Mouse (Mus musculus): ENCODE measurements around the gene Denr.

Gene Denr

DNA sequence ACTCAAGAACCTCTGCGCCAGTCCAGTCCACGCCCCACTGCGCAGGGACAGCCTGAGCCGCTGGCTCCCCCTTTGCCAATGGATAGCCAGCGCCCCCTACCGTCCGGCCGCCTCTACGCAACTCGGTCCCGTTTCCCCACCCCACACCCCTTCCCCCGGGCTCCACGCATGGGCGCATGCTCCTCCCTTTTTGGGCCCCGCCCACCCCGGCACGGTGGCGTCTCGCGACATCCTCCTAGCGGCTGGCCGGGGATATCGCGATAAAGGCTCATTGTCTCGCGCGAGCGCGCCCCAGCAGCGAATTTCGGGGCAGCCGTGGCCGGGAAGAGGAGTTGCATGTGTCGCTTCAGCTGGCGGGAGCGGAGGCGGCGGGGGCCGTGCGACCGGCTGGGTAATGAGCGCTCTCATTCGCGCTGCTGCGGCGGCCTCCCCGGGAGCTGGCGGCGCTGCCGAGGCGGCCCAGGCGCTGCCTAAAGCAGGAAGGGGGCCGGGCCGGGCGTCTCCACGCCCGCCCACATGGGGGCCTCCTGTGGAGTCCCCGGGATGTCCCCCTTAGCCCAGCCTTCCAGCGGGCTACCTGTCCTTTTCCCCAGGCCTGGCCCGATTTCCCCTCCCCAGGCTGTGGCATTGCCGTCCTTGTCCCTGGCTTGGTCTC is at the start of gene Denr:
Gene Denr (plus strand): TSS at position 200 of the 655 bp plus-strand sequence.
- DNase-seq (ENCODE audit: low spot score) = peak; percentile 99

DNA sequence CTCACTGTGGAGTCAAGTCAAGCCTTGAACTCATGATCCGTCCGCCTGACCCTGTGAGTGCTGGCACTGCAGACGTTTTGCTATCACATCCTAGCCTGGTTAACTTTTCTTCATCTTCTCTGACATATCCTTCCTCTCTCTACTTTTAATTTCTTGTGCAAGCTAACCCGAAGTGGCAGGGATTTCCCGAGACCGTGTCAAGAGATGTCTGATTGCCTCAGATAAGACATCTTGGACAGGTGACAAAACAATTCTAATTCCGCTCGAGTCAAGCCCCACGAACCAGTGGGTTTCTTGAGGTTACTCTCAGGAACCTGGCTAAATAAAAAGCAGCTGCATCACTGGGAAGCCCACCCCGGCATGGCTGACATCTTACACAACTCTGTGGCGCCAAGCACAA is 48.2 kb upstream of the Denr start:
- no peak for DNase-seq (ENCODE audit: low spot score)

DNA sequence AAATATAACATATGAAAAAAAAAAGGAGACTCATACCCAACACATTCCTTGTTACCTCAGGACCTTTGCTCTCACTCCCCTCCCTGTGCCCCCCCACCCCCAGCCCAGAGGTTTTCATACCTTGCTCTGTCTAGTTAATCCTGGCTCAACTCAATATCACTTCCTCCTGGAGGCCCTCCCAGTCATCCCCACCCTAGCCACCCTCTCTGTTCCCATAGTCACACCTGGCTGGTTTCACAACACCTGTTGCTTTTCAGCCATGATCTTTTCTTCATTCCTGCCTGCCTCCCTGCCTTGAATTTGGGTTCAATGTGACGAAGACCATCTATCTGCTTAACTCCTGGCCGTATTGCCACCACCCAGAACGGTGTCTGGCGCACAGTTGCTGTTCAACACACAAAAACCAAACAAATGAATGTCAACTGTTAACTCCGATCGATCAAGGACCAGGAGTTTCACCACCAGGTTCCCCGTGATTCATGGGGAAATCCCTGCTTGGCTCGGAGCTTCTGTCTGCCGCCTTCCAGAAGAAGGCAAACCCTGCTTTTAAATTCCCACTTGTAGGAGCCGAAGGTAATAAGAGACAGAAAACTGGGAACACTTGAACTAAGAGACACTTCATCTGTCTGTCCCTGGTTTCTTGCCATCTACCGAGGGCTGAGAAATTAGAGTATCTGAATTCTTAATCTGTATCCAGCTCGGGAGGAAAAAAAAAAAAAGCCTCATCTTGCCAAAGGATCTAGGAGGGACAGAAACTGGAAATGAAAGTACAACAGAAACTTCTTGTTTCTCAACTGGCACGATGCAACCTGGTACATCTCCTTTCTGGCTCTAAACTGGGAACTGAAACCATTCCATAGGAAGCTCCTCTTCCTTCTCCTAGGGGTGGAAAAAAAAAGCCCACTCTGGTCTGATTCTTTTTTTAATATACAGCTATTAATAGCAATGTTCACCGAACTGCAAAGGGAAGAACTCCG is 44.3 kb upstream of the Denr start:
- no peak for DNase-seq (ENCODE audit: low spot score)

DNA sequence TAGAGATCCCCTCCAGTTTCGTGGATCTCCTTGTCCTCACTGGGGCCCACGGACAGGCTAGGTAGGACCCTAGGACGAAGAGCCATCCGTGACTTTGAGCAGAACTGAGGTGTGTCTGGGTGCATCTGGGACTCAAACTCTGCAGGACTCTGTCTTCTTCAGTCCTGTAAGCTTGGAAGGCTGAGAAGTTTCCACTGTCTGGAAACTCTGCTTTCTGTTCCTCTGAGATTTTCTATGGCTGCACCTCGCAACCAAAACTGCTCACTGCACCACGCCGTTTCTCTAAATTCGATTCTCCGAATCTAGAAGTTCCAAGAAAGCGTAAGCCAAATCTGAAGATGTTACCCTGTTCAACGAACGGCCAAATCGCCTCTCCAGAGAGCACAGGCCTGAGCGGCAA is 43.0 kb upstream of the Denr start:
- no peak for DNase-seq (ENCODE audit: low spot score)

DNA sequence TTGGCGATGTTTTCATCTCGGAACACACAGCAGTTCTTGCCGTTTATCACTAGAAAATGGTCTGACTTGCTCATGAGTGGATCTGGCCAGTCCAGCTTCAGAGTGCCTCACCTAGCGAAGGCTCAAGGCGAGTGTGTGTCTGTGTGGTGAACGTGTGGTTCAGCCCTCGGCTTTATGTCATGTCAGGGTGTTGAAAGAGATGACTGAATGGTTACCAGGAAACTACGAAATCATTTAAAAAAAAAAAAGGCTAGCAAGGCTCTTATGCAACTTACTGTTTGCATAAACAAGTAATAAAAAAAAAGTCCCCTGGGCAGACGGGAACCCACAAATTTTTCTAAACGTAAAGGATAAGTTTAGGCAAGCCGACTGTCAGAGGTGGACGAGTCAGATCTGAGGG is 41.6 kb upstream of the Denr start, which contains the start of gene Hcar2:
Gene Hcar2 (minus strand): TSS at position 135 of the 400 bp plus-strand sequence.
- no peak for DNase-seq (ENCODE audit: low spot score)

DNA sequence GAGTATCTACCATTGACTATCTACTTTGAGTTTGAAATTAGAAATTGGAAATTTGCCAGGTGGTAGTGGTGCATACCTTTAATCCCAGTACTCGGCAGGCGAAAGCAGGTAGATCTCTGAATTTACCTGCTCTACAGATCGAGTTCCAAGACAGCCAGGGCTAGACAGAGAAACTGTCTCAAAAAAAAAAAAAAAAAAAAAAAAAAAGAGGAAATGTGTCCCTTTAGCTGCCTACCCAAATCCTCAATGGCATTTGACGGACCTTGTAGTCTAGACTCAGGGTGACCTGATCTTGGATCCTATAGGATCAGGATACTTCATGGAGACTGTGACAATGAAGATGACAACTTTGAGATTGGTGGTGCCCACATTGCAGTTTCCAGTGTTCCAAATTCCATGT is 40.5 kb upstream of the Denr start:
- DNase-seq (ENCODE audit: low spot score) = no peak

DNA sequence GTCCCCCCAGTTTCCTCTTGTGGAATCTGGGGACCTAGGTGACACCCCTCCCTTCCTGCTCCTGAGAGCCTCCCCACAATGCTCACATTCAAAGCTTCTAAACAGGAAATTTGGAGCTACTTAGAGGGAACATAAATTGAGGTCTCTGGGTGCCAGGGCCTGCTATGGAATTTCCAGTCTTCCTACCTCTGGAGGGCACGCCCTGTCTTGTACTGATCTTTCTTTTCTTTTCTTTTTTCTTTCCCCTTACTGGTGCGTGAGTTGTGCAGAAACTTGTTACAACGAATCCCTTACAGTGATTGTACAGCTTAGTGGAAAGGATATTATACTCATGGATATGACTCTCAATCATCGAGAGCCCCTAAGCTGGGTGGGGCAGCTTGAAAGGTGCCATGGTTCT is 37.4 kb upstream of the Denr start:
- DNase-seq (ENCODE audit: low spot score) = no peak

DNA sequence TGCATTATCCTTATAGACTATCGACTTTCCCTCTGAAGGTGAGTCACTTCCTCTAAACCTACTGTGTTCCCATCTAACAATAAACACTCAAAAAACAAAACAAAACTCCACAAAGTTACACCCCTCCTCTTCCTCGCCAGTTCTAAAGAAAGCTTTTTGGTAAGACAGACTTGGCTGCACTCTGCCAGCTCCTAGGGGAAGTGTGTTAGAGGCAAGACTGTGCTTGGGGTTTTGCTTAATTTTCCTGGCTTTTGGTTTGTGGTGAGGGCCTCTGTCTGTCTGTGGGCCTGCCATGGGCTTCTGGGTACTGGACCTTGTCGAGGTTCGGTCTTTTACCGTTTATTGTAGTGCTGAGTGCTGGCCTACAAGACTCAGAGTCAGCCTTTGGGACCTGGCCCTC is 32.8 kb upstream of the Denr start:
- DNase-seq (ENCODE audit: low spot score) = no peak

DNA sequence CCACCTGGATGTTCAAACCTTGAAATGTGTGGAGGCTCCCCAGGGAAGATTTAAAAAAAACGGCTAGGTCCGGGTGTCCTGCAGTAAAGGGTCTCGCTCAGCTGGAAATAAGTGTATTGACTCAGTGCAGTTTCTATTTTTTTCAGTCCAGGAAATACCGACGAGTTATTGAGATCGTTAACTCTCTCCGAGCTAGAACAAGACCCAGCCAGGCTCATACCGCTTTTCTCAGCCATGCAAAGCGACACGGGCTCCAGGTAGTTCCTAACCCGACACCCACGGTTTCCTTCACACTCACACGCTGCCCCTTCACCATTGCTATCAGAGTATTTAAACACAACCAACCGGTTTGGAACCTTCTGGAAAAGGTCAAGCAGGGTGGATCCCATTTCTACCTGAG is 28.9 kb upstream of the Denr start:
- no peak for DNase-seq (ENCODE audit: low spot score)

DNA sequence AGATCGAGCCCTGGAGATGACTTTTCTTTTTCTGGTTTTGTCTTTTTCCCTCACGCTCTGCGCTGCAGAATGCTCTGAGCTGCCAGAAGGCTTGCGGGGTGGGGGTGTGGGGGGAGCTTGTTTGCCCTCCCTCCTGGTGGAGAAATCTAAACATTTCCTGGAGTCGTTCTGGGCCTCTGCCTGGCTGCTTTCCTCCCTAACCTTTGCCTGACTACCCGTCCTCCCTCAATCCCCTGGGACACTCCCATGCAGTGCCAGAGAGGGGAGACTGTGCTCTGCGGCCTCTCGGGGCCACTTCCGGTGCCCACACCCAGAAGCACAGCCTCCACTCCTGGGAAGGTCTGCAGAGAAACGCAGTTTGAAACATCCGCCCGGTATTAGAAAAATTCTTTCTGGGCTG is 27.0 kb upstream of the Denr start, which contains the start of gene Hcar1:
Gene Hcar1 (minus strand): TSS at position 93 of the 400 bp plus-strand sequence.
- DNase-seq (ENCODE audit: low spot score) = peak; percentile 22

DNA sequence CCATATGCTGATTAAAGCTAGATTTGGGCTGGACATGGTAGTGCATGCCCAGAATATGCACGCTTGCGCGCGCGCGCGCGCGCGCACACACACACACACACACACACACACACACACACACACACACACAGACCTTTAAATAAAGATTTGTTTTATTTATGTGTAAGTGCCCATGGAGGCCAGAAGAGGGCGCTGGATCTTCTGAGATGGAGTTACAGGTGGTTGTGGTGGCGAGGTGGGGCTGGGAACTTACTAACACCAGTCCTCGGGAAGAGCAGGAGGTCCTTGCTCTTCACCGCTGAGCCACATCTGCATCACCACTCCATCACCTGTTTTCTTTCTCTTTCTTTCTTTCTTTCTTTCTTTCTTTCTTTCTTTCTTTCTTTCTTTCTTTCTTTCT is 26.2 kb upstream of the Denr start:
- DNase-seq (ENCODE audit: low spot score) = no peak

DNA sequence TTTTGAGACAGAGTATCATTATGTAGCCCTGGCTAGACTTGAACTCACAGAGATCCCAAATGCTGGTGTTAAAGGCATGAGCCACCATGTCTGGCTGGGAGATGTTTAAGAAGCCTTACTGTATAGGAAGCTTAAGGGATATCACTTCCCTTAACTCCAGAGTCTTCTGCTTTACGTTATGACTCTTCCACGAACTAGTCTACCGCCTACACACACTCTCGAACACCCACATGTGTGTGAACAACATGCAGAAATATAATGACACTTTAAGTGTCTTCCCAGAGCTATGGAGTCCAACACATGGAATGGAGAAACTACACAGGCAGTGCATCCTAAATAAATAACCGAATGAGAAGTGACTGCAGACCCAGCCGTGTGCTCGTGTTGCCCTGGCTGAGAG is 23.1 kb upstream of the Denr start:
- no peak for DNase-seq (ENCODE audit: low spot score)

DNA sequence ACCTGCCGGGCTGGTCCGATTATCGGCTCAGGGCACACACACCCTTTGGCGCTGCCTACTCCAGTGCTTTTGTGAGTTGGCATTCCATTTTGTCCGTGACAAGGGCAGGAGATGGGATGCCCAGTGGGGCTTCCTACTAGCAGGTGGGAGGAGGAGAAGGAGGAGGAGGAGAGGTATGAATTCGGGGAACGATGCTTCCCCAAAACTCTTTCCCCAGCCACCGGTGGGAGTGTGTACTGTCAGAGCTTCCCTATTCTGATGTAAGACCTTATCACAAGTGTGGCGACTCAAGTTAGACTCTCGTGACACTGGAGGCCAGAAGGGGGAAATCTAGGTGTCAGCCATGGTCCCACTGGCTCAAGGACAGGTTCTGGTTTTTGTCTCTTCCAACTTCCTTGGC is 22.6 kb upstream of the Denr start:
- DNase-seq (ENCODE audit: low spot score) = no peak

DNA sequence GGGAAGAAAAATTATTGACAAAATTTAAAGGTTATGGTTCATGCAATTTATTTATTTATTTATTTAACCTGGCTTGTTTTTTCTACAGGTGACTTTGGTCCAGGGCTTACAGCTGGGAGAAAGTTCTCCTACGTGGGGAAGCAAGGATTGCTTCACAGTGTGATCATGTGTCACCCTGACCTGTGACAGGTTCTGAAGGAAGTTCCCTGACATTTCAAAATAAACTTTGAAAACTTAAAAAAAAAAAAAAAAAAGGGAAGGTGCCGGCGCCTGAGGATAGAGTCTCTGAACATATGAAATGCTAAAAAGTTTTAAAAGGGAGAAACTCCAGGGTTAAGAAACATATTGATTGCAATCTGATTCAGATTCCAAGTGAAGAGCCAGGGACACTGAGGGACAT is 20.6 kb upstream of the Denr start:
- DNase-seq (ENCODE audit: low spot score) = no peak

DNA sequence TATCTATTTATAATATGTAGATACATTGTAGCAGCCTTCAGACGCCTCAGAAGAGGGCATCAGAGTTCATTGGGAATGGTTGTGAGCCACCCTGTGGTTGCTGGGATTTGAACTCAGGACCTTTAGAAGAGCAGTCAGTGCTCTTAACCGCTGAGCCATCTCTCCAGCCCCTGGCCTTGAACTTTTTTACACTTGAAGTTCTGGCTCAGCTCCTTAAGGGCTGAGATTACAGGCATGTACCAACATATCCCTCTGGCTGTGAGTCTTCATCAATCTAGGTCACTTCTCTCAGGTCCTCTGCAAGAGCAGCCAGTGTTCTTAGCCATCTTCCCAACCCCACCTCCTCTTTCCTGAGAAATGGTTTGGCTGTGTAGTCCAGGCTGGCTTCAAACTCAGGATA is 16.7 kb upstream of the Denr start:
- DNase-seq (ENCODE audit: low spot score) = no peak

DNA sequence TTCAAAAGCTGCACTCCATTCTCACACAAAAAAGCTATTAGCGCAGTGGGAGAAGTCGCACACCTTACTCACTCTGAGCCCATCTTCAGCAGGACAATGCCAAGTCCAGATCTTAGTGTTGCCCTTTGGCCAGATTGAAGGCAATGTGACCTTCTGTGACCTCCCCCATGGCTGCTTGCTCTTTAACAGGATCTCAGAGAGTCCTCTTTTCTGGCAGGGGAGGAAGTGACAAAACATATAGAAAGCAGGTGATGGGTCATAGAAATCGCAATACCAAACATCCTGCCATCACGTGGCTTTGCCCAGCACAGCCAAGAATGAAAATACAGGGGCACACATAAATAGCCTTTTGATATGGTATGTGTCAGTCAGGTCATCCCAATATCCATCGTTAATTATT is 16.0 kb upstream of the Denr start:
- DNase-seq (ENCODE audit: low spot score) = no peak

DNA sequence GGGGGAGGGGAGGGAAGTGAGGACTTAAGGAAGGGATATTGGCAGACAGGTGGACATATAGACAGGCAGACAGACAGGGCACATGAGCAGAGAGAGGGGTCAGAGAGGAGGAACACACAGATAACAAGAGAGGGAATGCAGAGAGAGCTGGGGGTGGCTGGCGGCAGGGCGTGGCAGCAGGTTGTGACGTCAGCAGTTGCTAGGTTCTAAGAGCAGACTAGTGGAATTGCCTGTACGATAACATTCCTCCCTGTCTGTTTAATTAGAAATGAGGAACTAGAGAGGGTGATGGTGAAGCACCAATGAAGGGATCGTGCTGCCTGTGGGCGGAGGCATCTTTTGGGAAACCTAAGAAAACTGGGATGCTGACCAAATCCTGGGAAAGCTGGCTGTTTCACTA is 15.3 kb upstream of the Denr start:
- DNase-seq (ENCODE audit: low spot score) = no peak

DNA sequence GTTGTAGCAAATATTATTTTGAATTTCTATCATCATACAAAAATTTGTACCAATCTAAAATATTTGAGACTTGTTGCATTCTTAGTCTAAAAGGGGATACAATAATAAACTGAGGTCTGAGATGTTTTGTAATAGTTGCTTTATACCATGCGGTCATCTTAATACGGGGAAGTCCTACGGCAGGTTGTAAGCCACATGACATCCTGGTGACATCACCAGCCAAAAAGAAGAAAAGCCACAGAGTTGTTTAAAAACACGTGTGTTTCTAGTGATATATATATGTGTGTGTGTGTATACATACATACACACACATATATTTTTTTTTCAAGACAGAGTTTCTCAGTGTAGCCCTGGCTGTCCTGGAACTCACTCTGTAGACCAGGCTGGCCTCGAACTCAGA is 13.5 kb upstream of the Denr start:
- DNase-seq (ENCODE audit: low spot score) = no peak

DNA sequence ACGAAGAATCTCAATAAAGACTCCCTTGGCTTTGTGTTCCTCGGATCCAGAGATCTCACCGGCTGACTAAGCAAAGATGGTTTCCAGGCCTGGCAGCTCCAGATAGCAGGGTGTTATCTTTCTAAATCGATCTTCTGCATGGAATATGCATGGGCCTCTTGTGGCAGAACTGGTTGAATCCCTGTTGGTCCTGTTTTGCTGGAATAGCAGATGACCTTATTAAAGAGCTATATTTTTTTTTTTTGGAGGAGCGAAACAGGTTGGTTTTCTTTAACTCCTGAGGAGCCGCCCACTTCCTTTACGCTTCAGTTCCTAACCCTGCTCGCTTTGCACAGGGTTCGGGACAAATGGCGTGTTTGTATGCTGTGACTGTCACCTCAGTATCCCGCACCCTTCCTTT is 10.6 kb upstream of the Denr start:
- no peak for DNase-seq (ENCODE audit: low spot score)

DNA sequence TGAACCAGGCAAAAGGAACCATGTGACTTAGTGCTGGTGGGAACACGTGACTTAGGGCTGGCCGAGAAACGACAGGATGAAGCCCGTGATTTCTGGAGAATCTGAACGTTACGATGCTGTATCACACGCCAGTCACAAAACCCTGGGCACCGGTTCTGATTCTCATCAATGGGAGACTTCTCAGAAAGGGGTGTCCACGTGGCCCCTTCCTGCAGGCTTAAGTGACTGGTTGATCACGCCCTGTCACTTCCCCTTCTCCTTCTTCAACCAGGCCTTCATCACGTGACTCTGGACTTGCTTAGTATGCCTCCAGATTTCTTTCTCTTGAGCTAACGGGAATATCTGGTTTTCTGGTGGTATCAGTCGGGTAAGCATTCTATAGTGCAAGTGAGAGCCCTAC is 9.6 kb upstream of the Denr start:
- DNase-seq (ENCODE audit: low spot score) = no peak

DNA sequence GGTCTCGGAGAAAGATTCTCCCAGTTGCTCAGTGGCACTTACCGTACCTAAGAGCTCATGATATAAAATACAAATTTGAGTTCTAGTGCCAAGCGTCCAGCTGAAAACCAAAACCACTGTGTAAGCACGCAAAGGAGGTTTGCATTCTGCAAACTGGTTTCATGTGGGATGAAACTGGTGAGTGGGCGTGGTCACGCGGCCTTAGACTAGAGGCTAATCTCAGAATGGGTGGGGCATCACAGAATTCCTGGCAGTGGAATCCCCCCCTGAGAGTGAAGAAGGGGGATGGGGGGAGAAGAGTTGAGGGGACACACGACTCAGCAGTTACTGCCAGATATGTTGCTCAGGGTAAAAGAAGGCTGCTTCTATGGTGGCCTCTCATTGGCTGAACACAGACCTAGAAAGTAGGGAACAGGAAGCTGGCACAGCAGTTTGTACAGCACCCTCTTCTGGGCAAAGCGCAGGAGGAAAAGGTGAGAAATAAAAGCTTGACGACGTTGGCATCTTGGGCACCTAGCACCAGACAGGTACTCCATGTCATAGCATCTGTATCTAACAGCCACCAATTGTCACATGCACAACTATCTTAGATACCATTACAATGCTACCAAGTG is 2.8 kb upstream of the Denr start:
- no peak for DNase-seq (ENCODE audit: low spot score)

DNA sequence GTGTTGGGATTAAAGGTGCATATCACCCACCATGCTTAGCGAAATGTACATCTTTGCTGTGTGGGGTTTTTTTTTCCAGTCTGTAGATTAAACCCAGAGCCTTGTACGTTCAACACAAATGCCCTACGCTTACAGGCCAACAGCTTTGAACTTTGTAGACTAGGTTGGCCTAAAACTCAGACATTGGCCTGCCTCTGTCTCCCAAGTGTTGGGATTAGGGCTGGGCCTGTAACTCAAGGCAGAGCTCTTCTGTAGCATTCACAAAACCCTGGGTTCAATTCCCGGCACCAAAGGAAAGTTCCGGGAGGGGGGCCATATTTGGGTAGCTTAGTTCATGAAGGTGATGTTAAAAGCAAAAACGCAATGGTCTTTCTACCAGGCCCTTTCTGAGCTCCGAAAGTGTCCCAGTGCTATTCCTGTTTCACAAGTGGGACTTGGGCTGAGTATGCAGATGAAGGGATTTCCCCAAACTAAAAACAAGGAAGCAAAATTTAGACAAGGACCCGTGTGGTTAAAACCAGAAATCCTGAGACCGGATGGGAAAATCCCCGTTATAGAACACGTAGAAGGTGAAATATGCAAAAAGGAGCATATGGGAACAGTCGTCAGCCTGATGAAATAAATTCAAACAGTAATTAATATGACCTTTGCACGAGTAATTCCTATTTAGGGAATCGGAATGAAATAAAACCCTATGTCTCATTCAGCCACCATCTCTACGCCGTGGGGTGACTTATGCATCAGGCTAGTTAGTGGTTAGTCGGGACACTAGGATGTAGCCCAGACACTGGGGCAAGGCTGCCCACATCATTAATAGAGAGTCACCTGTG is 614 bp upstream of the Denr start:
- no peak for DNase-seq (ENCODE audit: low spot score)
